In the genomic region with DNA sequence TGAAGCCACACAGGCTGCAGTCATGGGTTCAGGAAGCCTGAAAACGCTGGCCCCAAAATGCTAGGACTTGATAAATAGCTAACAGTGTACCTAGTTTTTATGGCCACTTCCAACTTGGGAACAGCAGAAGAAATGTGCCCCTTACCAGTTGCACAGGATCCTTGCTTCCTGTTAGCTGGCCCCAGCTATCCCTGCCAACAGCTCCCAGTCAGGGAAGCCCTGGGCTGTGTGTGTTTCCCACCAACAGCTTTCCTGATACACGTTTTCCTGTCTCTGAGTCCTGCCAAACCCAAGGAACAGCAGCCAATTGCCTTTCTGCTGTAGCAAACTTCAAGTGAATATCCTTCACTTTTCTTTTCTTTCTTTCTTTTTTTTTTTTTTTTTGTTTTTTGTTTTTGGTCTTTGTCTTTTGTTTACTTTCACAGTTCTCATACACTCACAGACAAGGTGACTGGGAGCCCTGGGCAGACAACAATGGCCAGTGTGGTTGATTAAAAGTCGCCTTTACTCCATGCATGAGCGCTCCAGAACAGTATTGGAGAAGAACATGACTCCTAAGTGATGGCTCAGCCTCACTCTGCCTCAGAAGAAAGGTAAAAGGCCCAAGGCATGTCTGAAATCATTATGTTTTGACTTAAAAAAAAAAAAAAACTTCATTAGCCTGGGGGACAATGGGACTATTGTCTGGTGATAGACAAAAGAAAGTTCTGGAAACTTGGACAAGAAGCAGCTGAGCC, we compare ENCODE assay signal across 12 mouse cellular contexts.
DNase-seq lines count a peak whose midpoint lies in the region; ATAC-seq and TF ChIP-seq lines count a peak whose summit lies in the region.
"Had no signal": no experiment of that assay in that cellular context is flagged by ENCODE, and none has a peak within 500 bp of the region (broad histone marks: within the 10 kb centered on the region; RNA-seq: fewer than 3 reads in every experiment).

No protein-coding gene starts in this region.

- WGBS in hindbrain, embryonic 13.5 days = 43% methylated on average over 4 of the region's 4 CpGs
- 40% methylated on average over 4 of the region's 4 CpGs for WGBS in hindbrain, embryonic 14.5 days
- WGBS in stomach, embryonic 15.5 days = 67% methylated on average over 4 of the region's 4 CpGs
- 65% methylated on average over 4 of the region's 4 CpGs for WGBS in stomach, postnatal 0 days
- WGBS in heart, postnatal 0 days = 71% methylated on average over 4 of the region's 4 CpGs

- no peak overlapping the region for H3K4me3 ChIP-seq in hindbrain, embryonic 13.5 days
- H3K4me3 ChIP-seq in hindbrain, embryonic 14.5 days (replicated peaks; ENCODE audit: low read length) = no peak overlapping the region
- H3K4me3 ChIP-seq in stomach, embryonic 15.5 days (replicated peaks) = no peak overlapping the region
- no peak overlapping the region for H3K4me3 ChIP-seq in stomach, postnatal 0 days (ENCODE audit: low read depth, low read length)
- no peak overlapping the region for H3K4me3 ChIP-seq in heart, postnatal 0 days (ENCODE audit: low read depth, low read length)
- H3K4me3 ChIP-seq: layer of hippocampus, adult 2 months; megakaryocyte, embryonic 14.5 days; neural tube, embryonic 15.5 days had no signal

- no peaks in the 10 kb centered on the region for H3K9me3 ChIP-seq in hindbrain, embryonic 13.5 days
- no peaks in the 10 kb centered on the region for H3K9me3 ChIP-seq in hindbrain, embryonic 14.5 days (ENCODE audit: control insufficient read depth, low read length)
- H3K9me3 ChIP-seq in stomach, embryonic 15.5 days = no peaks in the 10 kb centered on the region
- H3K9me3 ChIP-seq in stomach, postnatal 0 days (ENCODE audit: control insufficient read depth, low read length) = no peaks in the 10 kb centered on the region
- H3K9me3 ChIP-seq in heart, postnatal 0 days (replicated peaks; ENCODE audit: control insufficient read depth, low read length) = no peaks in the 10 kb centered on the region
- H3K9me3 ChIP-seq: megakaryocyte, embryonic 14.5 days; neural tube, embryonic 15.5 days had no signal

- H3K36me3 ChIP-seq in hindbrain, embryonic 13.5 days = no peaks in the 10 kb centered on the region
- no peaks in the 10 kb centered on the region for H3K36me3 ChIP-seq in hindbrain, embryonic 14.5 days (replicated peaks; ENCODE audit: control insufficient read depth, insufficient read depth)
- no peaks in the 10 kb centered on the region for H3K36me3 ChIP-seq in stomach, embryonic 15.5 days
- no peaks in the 10 kb centered on the region for H3K36me3 ChIP-seq in stomach, postnatal 0 days (ENCODE audit: control insufficient read depth, insufficient read depth, low read length)
- no peaks in the 10 kb centered on the region for H3K36me3 ChIP-seq in heart, postnatal 0 days (replicated peaks; ENCODE audit: control insufficient read depth, insufficient read depth, low read length)
- H3K36me3 ChIP-seq: neural tube, embryonic 15.5 days had no signal

- peak overlapping the region; percentile 69 for H3K27ac ChIP-seq in hindbrain, embryonic 13.5 days
- H3K27ac ChIP-seq in hindbrain, embryonic 14.5 days = no peak overlapping the region
- H3K27ac ChIP-seq in stomach, embryonic 15.5 days = 0 out of 2 replicates have a peak overlapping the region, but pooled peaks have one; percentile 16
- no peak overlapping the region for H3K27ac ChIP-seq in stomach, postnatal 0 days (replicated peaks)
- H3K27ac ChIP-seq in heart, postnatal 0 days (ENCODE audit: low read depth) = no peak overlapping the region
- H3K27ac ChIP-seq: layer of hippocampus, adult 2 months had no signal

- TF ChIP-seq EP300 in stomach, postnatal 0 days (optimal IDR thresholded peaks at IDR 0.05) = no peak
- TF ChIP-seq EP300 in heart, postnatal 0 days (IDR thresholded peaks at IDR 0.05; ENCODE audit: low read depth) = no peak

- no peak overlapping the region for H3K9ac ChIP-seq in hindbrain, embryonic 13.5 days
- no peak overlapping the region for H3K9ac ChIP-seq in hindbrain, embryonic 14.5 days
- no peak overlapping the region for H3K9ac ChIP-seq in stomach, embryonic 15.5 days
- H3K9ac ChIP-seq in stomach, postnatal 0 days (ENCODE audit: low read length) = no peak overlapping the region
- H3K9ac ChIP-seq in heart, postnatal 0 days (replicated peaks; ENCODE audit: low read depth, low read length) = no peak overlapping the region
- H3K9ac ChIP-seq: neural tube, embryonic 15.5 days had no signal

- peaks cover 4% of the 10 kb centered on the region; the same call in 1 of the 2 replicates for H3K27me3 ChIP-seq in hindbrain, embryonic 13.5 days
- no peaks in the 10 kb centered on the region for H3K27me3 ChIP-seq in hindbrain, embryonic 14.5 days (ENCODE audit: control insufficient read depth, insufficient read depth, low read length)
- H3K27me3 ChIP-seq in stomach, embryonic 15.5 days (replicated peaks) = no peaks in the 10 kb centered on the region
- H3K27me3 ChIP-seq in stomach, postnatal 0 days (ENCODE audit: control insufficient read depth, insufficient read depth, low read length) = no peaks in the 10 kb centered on the region
- no peaks in the 10 kb centered on the region for H3K27me3 ChIP-seq in heart, postnatal 0 days (ENCODE audit: control insufficient read depth, insufficient read depth, low read length)
- H3K27me3 ChIP-seq: neural tube, embryonic 15.5 days had no signal

- H3K4me1 ChIP-seq in hindbrain, embryonic 13.5 days (replicated peaks) = peaks cover 31% of the 10 kb centered on the region
- peaks cover 25% of the 10 kb centered on the region for H3K4me1 ChIP-seq in hindbrain, embryonic 14.5 days (replicated peaks; ENCODE audit: control insufficient read depth, insufficient read depth, low read length)
- peaks cover 4% of the 10 kb centered on the region for H3K4me1 ChIP-seq in stomach, embryonic 15.5 days
- no peaks in the 10 kb centered on the region for H3K4me1 ChIP-seq in stomach, postnatal 0 days (replicated peaks; ENCODE audit: control insufficient read depth, insufficient read depth)
- H3K4me1 ChIP-seq in heart, postnatal 0 days (ENCODE audit: control insufficient read depth, insufficient read depth) = peaks cover 31% of the 10 kb centered on the region

- no peak for TF ChIP-seq CTCF in stomach, postnatal 0 days (IDR thresholded peaks at IDR 0.05; ENCODE audit: low read depth)
- no peak for TF ChIP-seq CTCF in heart, postnatal 0 days (IDR thresholded peaks at IDR 0.05; ENCODE audit: low read depth)

- no peak overlapping the region for H3K4me2 ChIP-seq in hindbrain, embryonic 13.5 days
- H3K4me2 ChIP-seq in hindbrain, embryonic 14.5 days (replicated peaks) = no peak overlapping the region
- H3K4me2 ChIP-seq in stomach, embryonic 15.5 days = no peak overlapping the region
- no peak overlapping the region for H3K4me2 ChIP-seq in stomach, postnatal 0 days (replicated peaks; ENCODE audit: low read depth)
- H3K4me2 ChIP-seq in heart, postnatal 0 days (ENCODE audit: low read depth, low read length) = no peak overlapping the region

- ATAC-seq in hindbrain, embryonic 13.5 days (ENCODE audit: low FRiP score) = no peak
- ATAC-seq in hindbrain, embryonic 14.5 days (ENCODE audit: low FRiP score) = no peak
- no peak for ATAC-seq in stomach, embryonic 15.5 days (ENCODE audit: insufficient read depth, low FRiP score, low read depth)
- no peak for ATAC-seq in stomach, postnatal 0 days (ENCODE audit: low FRiP score, low TSS enrichment)
- ATAC-seq in heart, postnatal 0 days (ENCODE audit: insufficient read depth, low read depth) = no peak
- ATAC-seq in megakaryocyte progenitor cell, adult 5-6 weeks (replicated peaks; ENCODE audit: poor library complexity) = no peak

- DNase-seq in hindbrain, embryonic 14.5 days (ENCODE audit: low spot score) = no peak
- DNase-seq in stomach, postnatal 0 days (ENCODE audit: low spot score) = no peak
- DNase-seq in heart, postnatal 0 days (ENCODE audit: low spot score) = peak; percentile 33
- DNase-seq in urinary bladder, postnatal 14 days (ENCODE audit: low spot score) = no peak
- DNase-seq in natural killer cell, adult 2 months (ENCODE audit: low spot score in 2 of 2) = no peak
- DNase-seq: thymus, adult 18-20 months had no signal

Comparison
In these comparisons a context has a peak if more than half of its experiments do, and no peak if none do; other contexts are left out.
1. H3K27ac ChIP-seq: peak in hindbrain, embryonic 13.5 days (single experiment) and stomach, embryonic 15.5 days (single experiment); none in hindbrain, embryonic 14.5 days (single experiment), stomach, postnatal 0 days (single experiment) and heart, postnatal 0 days (single experiment).